In the genomic region with DNA sequence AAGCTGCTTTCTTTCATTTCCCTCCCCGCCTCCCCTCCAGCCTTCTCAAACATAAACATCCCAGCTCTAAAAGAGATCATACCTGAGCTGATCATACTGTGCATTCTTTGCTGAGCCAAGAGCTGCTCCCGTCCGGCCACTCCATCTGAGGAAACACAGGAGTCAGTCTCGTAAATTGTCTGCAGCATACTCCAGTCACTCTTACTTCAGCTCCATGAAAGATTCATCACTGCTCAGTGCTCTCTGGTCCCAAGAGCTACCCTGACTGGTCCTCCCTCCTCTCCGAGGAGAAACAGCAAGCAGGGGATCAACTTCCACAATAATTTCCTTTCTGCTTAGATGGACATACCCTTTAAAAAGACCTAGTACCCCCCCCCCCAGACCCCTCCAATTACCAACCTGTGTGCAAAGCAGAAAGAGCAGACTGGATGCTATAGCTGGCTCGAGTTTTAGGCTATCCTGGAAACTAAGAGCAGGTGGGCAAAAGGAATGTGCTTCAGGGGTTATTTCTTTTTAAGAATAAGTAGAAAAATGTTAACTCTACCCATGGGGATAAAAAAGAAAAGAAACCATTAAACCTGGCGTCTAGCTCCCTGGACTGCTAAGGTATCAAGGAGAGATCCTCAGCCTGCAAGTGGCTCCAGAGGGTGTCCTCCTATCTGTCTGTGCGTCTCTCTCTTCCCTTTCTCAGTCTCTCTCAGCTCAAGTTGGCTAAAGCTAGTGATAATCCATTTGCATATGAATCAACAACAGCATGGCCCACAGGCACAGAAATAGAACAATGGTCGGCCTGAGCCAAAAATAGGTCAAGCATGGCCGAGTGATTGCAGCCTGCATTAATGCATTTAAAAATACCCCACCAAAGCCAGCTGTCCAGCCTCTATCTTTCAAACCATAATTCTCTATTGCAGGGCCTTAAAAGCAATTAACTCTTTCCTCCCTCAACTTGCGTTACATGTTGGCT, we compare ENCODE assay signal across 8 mouse cellular contexts.
A peak's percentile ranks its signal among the peaks of the same experiment; 100 is the strongest.
DNase-seq lines count a peak whose midpoint lies in the region; ATAC-seq lines count a peak whose summit lies in the region.

No protein-coding gene starts in this region.

- no peak for ATAC-seq in megakaryocyte, adult 5-6 weeks (ENCODE audit: poor library complexity, severe bottlenecking)
- ATAC-seq in midbrain, embryonic 14.5 days (ENCODE audit: low FRiP score, low TSS enrichment) = peak; percentile 84

- no peaks in the 10 kb centered on the region for H3K9me3 ChIP-seq in megakaryocyte, embryonic 14.5 days
- H3K9me3 ChIP-seq in midbrain, embryonic 14.5 days (ENCODE audit: control insufficient read depth, low read length) = no peaks in the 10 kb centered on the region

- H3K4me3 ChIP-seq in megakaryocyte, embryonic 14.5 days (replicated peaks) = peak overlapping the region; percentile 16
- H3K4me3 ChIP-seq in midbrain, embryonic 14.5 days (replicated peaks; ENCODE audit: low read depth, low read length) = peak overlapping the region; percentile 31

- peak; percentile 46 for DNase-seq in cerebellum, adult 9-11 months
- DNase-seq in frontal cortex, postnatal 25 days (ENCODE audit: low spot score in 2 of 2) = peak; percentile 27 to 36
- DNase-seq in kidney, postnatal 14 days = peak; percentile 6
- peak; percentile 76 for DNase-seq in midbrain, embryonic 14.5 days
- DNase-seq in testis, postnatal 14 days (ENCODE audit: low spot score) = no peak
- DNase-seq in thymus, postnatal 36 days = no peak

- H3K27me3 ChIP-seq in megakaryocyte, embryonic 14.5 days (replicated peaks) = no peaks in the 10 kb centered on the region
- no peaks in the 10 kb centered on the region for H3K27me3 ChIP-seq in midbrain, embryonic 14.5 days (ENCODE audit: control insufficient read depth, insufficient read depth, low read length)

- H3K27ac ChIP-seq in midbrain, embryonic 14.5 days (replicated peaks; ENCODE audit: low read depth, low read length) = peak overlapping the region; percentile 72

- H3K9ac ChIP-seq in midbrain, embryonic 14.5 days (replicated peaks; ENCODE audit: low read length) = peak overlapping the region; percentile 36; the same call in 1 of the 2 replicates

- peak overlapping the region; percentile 54 for H3K4me2 ChIP-seq in midbrain, embryonic 14.5 days (ENCODE audit: low read length)

- H3K4me1 ChIP-seq in megakaryocyte, embryonic 14.5 days = peaks cover 24% of the 10 kb centered on the region
- peaks cover 40% of the 10 kb centered on the region for H3K4me1 ChIP-seq in midbrain, embryonic 14.5 days (ENCODE audit: control insufficient read depth, insufficient read depth, low read length)

- no peaks in the 10 kb centered on the region for H3K36me3 ChIP-seq in megakaryocyte, embryonic 14.5 days (replicated peaks; ENCODE audit: low read length)
- H3K36me3 ChIP-seq in midbrain, embryonic 14.5 days (ENCODE audit: control insufficient read depth, insufficient read depth, low read length) = no peaks in the 10 kb centered on the region

- 3% methylated on average over 11 of the region's 11 CpGs for WGBS in midbrain, embryonic 14.5 days

Comparison
In these comparisons a context has a peak if more than half of its experiments do, and no peak if none do; other contexts are left out.
1. DNase-seq: peak in cerebellum, adult 9-11 months (single experiment), frontal cortex, postnatal 25 days (2 of 2), kidney, postnatal 14 days (single experiment) and midbrain, embryonic 14.5 days (single experiment); none in testis, postnatal 14 days (single experiment) and thymus, postnatal 36 days (0 of 2).